Mouse (Mus musculus) ES-Bruce4 (cell line): Measurements from ENCODE around the gene Pogz.

Source experiments
- CTCF ChIP-seq: IDR thresholded peaks from one replicate; pipeline ENCODE4 v1.8.1; 2011; ENCODE audit warnings: low read depth, low read length
- POLR2A ChIP-seq: IDR thresholded peaks from one replicate; pipeline ENCODE4 v1.8.1; 2011; ENCODE audit warnings: low read length; ENCODE audit not compliant: insufficient read depth

GRCm38 (mm10) chr3:94851731-94852130 lies 14.4 kb downstream of the Pogz start:
- TF ChIP-seq POLR2A (no peak), CTCF (no peak)
